Mouse (Mus musculus) heart, postnatal 14 days (tissue): Measurements from ENCODE around the gene Zc3hav1l. TPM values are rescaled to one million over a fixed set of nuclear protein-coding genes. Genes with fewer than 3 reads are reported as not detected.

ENCODE experiments used
- DNase-seq, 2 experiments: peaks; one replicate each; pipeline ENCODE4 v3.0.0; 2021 to 2022
- intact Hi-C: fragments of 180-260 bp; cut with DNase I; formaldehyde crosslinking; loops from one replicate; pipeline ENCODE4 v1.15.1; 2025
- total RNA-seq, 2 experiments: library from RNA; stranded (reverse); gene quantifications; 2 replicates each; pipeline ENCODE4 v1.2.3; 2021

Zc3hav1l gene
- total RNA-seq, 2 experiments from 2014 or later: 3.4 to 3.8 TPM

- intact Hi-C loops: no loop called here
- no peak for DNase-seq
Measured at GRCm38 (mm10) chr6:38292871-38293646, 6.0 kb downstream of the Zc3hav1l start.

- intact Hi-C loops: no loop called here
- DNase-seq: no peak
Measured at GRCm38 (mm10) chr6:38284422-38284821, 14.6 kb downstream of the Zc3hav1l start.

- DNase-seq: no peak
- intact Hi-C loops: no loop called here
Measured at GRCm38 (mm10) chr6:38264466-38264865, 34.6 kb downstream of the Zc3hav1l start.

GRCm38 (mm10) chr6:38263393-38264159 lies 35.5 kb downstream of the Zc3hav1l start:
- intact Hi-C loops: no loop called here
- no peak for DNase-seq

GRCm38 (mm10) chr6:38261877-38262276 lies 37.2 kb downstream of the Zc3hav1l start:
- intact Hi-C loops: no loop called here
- no peak for DNase-seq

- intact Hi-C loops: no loop called here
- no peak for DNase-seq
Measured at GRCm38 (mm10) chr6:38257506-38257905, 41.6 kb downstream of the Zc3hav1l start.

GRCm38 (mm10) chr6:38256793-38257192 lies 42.3 kb downstream of the Zc3hav1l start:
- no peak for DNase-seq

GRCm38 (mm10) chr6:38255794-38256193 lies 43.3 kb downstream of the Zc3hav1l start:
- no peak for DNase-seq
- intact Hi-C loops: loop anchor here (2.0 kb wide), 2 partner anchors 43 to 95 kb away; partner anchors contain the start of gene Zc3hav1l

More at GRCm38 (mm10) chr6:38256793-38257192, 42.3 kb downstream of the Zc3hav1l start:
- intact Hi-C loops: no loop called here

GRCm38 (mm10) chr6:38253736-38254641 lies 45.1 kb downstream of the Zc3hav1l start, which contains the start of gene D630045J12Rik:
Gene D630045J12Rik (minus strand): TSS chr6:38254009.
- intact Hi-C loops: loop anchor here (2.0 kb wide), 2 partner anchors 45 to 93 kb away; partner anchors contain the start of gene Zc3hav1l
- DNase-seq: peak; percentile 84 to 91

- no peak for DNase-seq
- intact Hi-C loops: no loop called here
Measured at GRCm38 (mm10) chr6:38252766-38253735, 46.0 kb downstream of the Zc3hav1l start.

- intact Hi-C loops: no loop called here
Measured at GRCm38 (mm10) chr6:38252139-38252538, 46.9 kb downstream of the Zc3hav1l start.

GRCm38 (mm10) chr6:38251464-38251863 lies 47.6 kb downstream of the Zc3hav1l start:
- intact Hi-C loops: no loop called here

More at GRCm38 (mm10) chr6:38252139-38252538, 46.9 kb downstream of the Zc3hav1l start:
- no peak for DNase-seq

GRCm38 (mm10) chr6:38247362-38247761 lies 51.7 kb downstream of the Zc3hav1l start:
- intact Hi-C loops: no loop called here
- no peak for DNase-seq

More at GRCm38 (mm10) chr6:38251464-38251863, 47.6 kb downstream of the Zc3hav1l start:
- DNase-seq: no peak

- intact Hi-C loops: no loop called here
Measured at GRCm38 (mm10) chr6:38244806-38245205, 54.3 kb downstream of the Zc3hav1l start.

GRCm38 (mm10) chr6:38244167-38244566 lies 54.9 kb downstream of the Zc3hav1l start:
- DNase-seq: no peak

More at GRCm38 (mm10) chr6:38244806-38245205, 54.3 kb downstream of the Zc3hav1l start:
- no peak for DNase-seq

GRCm38 (mm10) chr6:38242833-38243232 lies 56.2 kb downstream of the Zc3hav1l start:
- DNase-seq: no peak
- intact Hi-C loops: no loop called here

More at GRCm38 (mm10) chr6:38244167-38244566, 54.9 kb downstream of the Zc3hav1l start:
- intact Hi-C loops: no loop called here

GRCm38 (mm10) chr6:38242295-38242830 lies 56.7 kb downstream of the Zc3hav1l start:
- no peak for DNase-seq
- intact Hi-C loops: no loop called here

GRCm38 (mm10) chr6:38241508-38241907 lies 57.6 kb downstream of the Zc3hav1l start:
- no peak for DNase-seq
- intact Hi-C loops: no loop called here

- intact Hi-C loops: no loop called here
- no peak for DNase-seq
Measured at GRCm38 (mm10) chr6:38240618-38241017, 58.4 kb downstream of the Zc3hav1l start.
